Mouse (Mus musculus) forebrain, embryonic 14.5 days (tissue): ENCODE data around the gene Cypt3. TPM values are rescaled to one million over a fixed set of nuclear protein-coding genes. Genes with fewer than 3 reads are reported as not detected.

ENCODE experiments used
- ATAC-seq: fragments of 200-750 bp; cut with Nextera tagmentation; 2 replicates; pipeline ENCODE4 v1.8.0; 2017; ENCODE audit warnings: mild to moderate bottlenecking, moderate library complexity
- DNase-seq: peaks from one replicate; pipeline ENCODE4 v3.0.0-alpha.2; 2015; ENCODE audit warnings: low spot score
- H3K27ac ChIP-seq: fragments of 300-500 bp; sonication (generic); 2 replicates; pipeline ENCODE4 v1.5.1; 2014; ENCODE audit warnings: low read depth, mild to moderate bottlenecking, control low read depth, low read length, moderate library complexity
- H3K27me3 ChIP-seq: fragments of 300-500 bp; sonication (generic); replicated peaks from 2 replicates; pipeline ENCODE4 v1.6.1; 2014; ENCODE audit warnings: low read length, control low read depth, mixed read lengths; ENCODE audit not compliant: control insufficient read depth, insufficient read depth
- H3K36me3 ChIP-seq: fragments of 300-500 bp; sonication (generic); 2 replicates; pipeline ENCODE4 v1.6.1; 2014; ENCODE audit warnings: low read length, control low read depth; ENCODE audit not compliant: control insufficient read depth, insufficient read depth
- H3K4me1 ChIP-seq: fragments of 300-500 bp; sonication (generic); 2 replicates; pipeline ENCODE4 v1.6.1; 2014; ENCODE audit warnings: antibody characterized with exemption, low read length, control low read depth; ENCODE audit not compliant: control insufficient read depth, insufficient read depth
- H3K4me2 ChIP-seq: fragments of 300-500 bp; sonication (generic); 2 replicates; pipeline ENCODE4 v1.6.1; 2014; ENCODE audit warnings: mild to moderate bottlenecking, control low read depth, low read length
- H3K4me3 ChIP-seq: fragments of 300-500 bp; sonication (generic); 2 replicates; pipeline ENCODE4 v1.5.1; 2014; ENCODE audit warnings: low read depth, low read length, control low read depth
- H3K9ac ChIP-seq: fragments of 300-500 bp; sonication (generic); 2 replicates; pipeline ENCODE4 v1.6.1; 2014; ENCODE audit warnings: mild to moderate bottlenecking, low read length, control low read depth, moderate library complexity
- H3K9me3 ChIP-seq: fragments of 300-500 bp; sonication (generic); replicated peaks from 2 replicates; pipeline ENCODE4 v1.6.1; 2016; ENCODE audit warnings: low read length, control low read depth, mixed read lengths; ENCODE audit not compliant: control insufficient read depth
- WGBS: fragments of 180-500 bp; shearing (Covaris S2); extraction: QIAGEN DNeasy Blood & Tissue Kit; methylation state at CpG from one replicate; pipeline ENCODE4 v1.1.7; 2014; 5-methylcytosine and 5-hydroxymethylcytosine counted together
- polyA plus RNA-seq: library from polyadenylated mRNA; unstranded; fragments of >200 nt; fragmentation: Nextera tagmentation; extraction: Ambion mirVana; gene quantifications from 2 replicates; pipeline ENCODE4 v1.2.1, GENCODE M21; 2014

Gene Cypt3
- polyA plus RNA-seq, result not detected in 2 replicates

- ATAC-seq, result no peak
- Histone ChIP-seq H3K36me3 (no peaks in the 10 kb centered on the region), H3K9me3 (no peaks in the 10 kb centered on the region), H3K4me2 (no peak within 1 kb of the TSS), H3K4me1 (no peaks in the 10 kb centered on the region), H3K27me3 (no peaks in the 10 kb centered on the region), H3K27ac (no peak within 1 kb of the TSS), H3K9ac (no peak within 1 kb of the TSS), H3K4me3 (no peak within 1 kb of the TSS)
- DNase-seq, result no peak
- 80% methylated on average over 7 of the region's 7 CpGs for WGBS
These were observed at the start of gene Cypt3 for GRCm38 (mm10) chrX:153558293-153558692. Gene Cypt3, plus strand, starts transcription at chrX:153558593.

GRCm38 (mm10) chrX:153515491-153515890 lies 42.9 kb upstream of the Cypt3 start:
- H3K4me1 ChIP-seq, result no peaks in the 10 kb centered on the region
- H3K36me3 ChIP-seq, result no peaks in the 10 kb centered on the region
- no peaks in the 10 kb centered on the region for H3K27me3 ChIP-seq
- no peaks in the 10 kb centered on the region for H3K9me3 ChIP-seq
- ATAC-seq (no peak), DNase-seq (no peak)
- H3K9ac ChIP-seq, result no peak overlapping the region
- no peak overlapping the region for H3K4me2 ChIP-seq
- 86% methylated on average over 5 of the region's 5 CpGs for WGBS
- no peak overlapping the region for H3K4me3 ChIP-seq
- H3K27ac ChIP-seq, result no peak overlapping the region

- Histone ChIP-seq H3K4me2 (no peak overlapping the region), H3K4me1 (no peaks in the 10 kb centered on the region), H3K4me3 (no peak overlapping the region), H3K9me3 (no peaks in the 10 kb centered on the region), H3K9ac (no peak overlapping the region), H3K27ac (no peak overlapping the region), H3K27me3 (no peaks in the 10 kb centered on the region), H3K36me3 (no peaks in the 10 kb centered on the region)
- WGBS, result 28% methylated on average over 2 of the region's 2 CpGs
- ATAC-seq (peak; percentile 63), DNase-seq (peak; percentile 72)
These were observed 30.0 kb upstream of the Cypt3 start for GRCm38 (mm10) chrX:153528399-153528798.

GRCm38 (mm10) chrX:153556634-153557033 lies 1.8 kb upstream of the Cypt3 start:
- no peak overlapping the region for H3K27ac ChIP-seq
- no peak overlapping the region for H3K4me3 ChIP-seq
- no peaks in the 10 kb centered on the region for H3K36me3 ChIP-seq
- DNase-seq, result peak; percentile 16
- WGBS, result 34% methylated on average over 2 of the region's 2 CpGs
- H3K4me1 ChIP-seq, result no peaks in the 10 kb centered on the region
- no peak for ATAC-seq
- H3K9ac ChIP-seq, result no peak overlapping the region
- H3K4me2 ChIP-seq, result no peak overlapping the region
- no peaks in the 10 kb centered on the region for H3K27me3 ChIP-seq
- no peaks in the 10 kb centered on the region for H3K9me3 ChIP-seq

GRCm38 (mm10) chrX:153564650-153565049 lies 6.3 kb downstream of the Cypt3 start:
- ATAC-seq (peak; percentile 10; the same call in 1 of the 2 replicates), DNase-seq (peak; percentile 3)
- Histone ChIP-seq H3K4me3 (no peak overlapping the region), H3K4me1 (no peaks in the 10 kb centered on the region), H3K4me2 (no peak overlapping the region), H3K27me3 (no peaks in the 10 kb centered on the region), H3K9ac (no peak overlapping the region), H3K27ac (no peak overlapping the region), H3K9me3 (no peaks in the 10 kb centered on the region), H3K36me3 (no peaks in the 10 kb centered on the region)
- 30% methylated on average over 1 of the region's 1 CpGs for WGBS

- Histone ChIP-seq H3K4me1 (no peaks in the 10 kb centered on the region), H3K9ac (no peak overlapping the region), H3K4me2 (no peak overlapping the region), H3K27me3 (no peaks in the 10 kb centered on the region), H3K9me3 (no peaks in the 10 kb centered on the region), H3K27ac (no peak overlapping the region), H3K36me3 (no peaks in the 10 kb centered on the region), H3K4me3 (no peak overlapping the region)
- ATAC-seq (no peak), DNase-seq (peak; percentile 3)
- WGBS, result 62% methylated on average over 2 of the region's 2 CpGs
These were observed 41.2 kb downstream of the Cypt3 start for GRCm38 (mm10) chrX:153599583-153599982.

Other genes starting within 250 kb of the Cypt3 start
- 45.9 and 49.9 TPM in 2 replicates for gene Ubqln2, start 60.4 kb upstream of the Cypt3 start, polyA plus RNA-seq
- 2.1 and 2.5 TPM in 2 replicates for gene Kctd12b, start 137.8 kb downstream of the Cypt3 start, polyA plus RNA-seq
- gene Nbdy, start 165.0 kb downstream of the Cypt3 start, polyA plus RNA-seq, result 118 and 127 TPM in 2 replicates